Mouse (Mus musculus): ENCODE measurements around the gene Mapk6.
A peak's percentile ranks its signal among the peaks of the same experiment; 100 is the strongest.

Mapk6 gene

DNA sequence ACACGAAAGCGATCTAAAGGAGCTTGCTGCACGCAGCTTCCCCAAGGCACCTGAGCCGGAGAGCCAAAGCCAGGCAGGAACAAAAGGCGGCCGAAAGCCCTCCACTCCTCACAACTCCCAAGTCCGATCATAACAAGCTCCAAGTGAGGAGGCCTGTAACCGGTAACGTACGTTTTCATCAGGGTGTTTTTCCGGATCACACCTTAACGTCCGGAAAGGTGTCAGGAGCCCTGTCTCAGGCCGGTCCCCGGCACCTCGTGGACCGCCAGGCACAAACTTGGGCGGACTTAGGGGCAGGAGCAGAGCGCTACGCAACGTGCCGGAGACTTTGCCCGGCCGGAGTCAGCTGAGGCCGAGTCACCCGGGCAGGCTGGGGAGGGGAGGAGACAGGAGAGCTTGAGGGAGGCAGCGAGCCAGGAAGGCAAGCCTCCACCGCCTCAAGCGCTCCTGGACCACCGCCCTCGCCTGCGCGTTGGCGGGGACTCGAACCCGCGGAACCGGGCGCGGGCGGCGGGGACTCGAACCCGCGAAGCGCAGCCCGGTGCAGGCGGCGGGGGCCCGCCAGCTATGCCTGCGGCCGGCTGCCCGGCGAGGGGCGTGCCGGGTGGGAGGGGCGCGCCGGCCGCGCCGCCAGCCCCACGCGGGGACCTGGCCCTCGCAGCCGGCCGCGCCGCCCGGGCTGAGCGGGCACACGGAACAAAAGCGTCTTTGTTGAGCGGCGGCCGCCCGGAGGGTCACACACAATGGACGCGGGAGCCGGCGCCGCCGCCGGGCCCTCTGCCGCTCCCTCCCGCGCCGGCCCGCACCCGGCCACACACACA, 564 bp downstream of the Mapk6 start:
- Histone ChIP-seq H3K27me3 (ENCODE audit: control insufficient read depth, insufficient read depth, low read length, poor library complexity, severe bottlenecking) (no peaks in the 10 kb centered on the region), H3K36me3 (ENCODE audit: control insufficient read depth, insufficient read depth, low read length, poor library complexity, severe bottlenecking) (no peaks in the 10 kb centered on the region)
- peak; percentile 73 for DNase-seq (ENCODE audit: low read depth, low spot score)

DNA sequence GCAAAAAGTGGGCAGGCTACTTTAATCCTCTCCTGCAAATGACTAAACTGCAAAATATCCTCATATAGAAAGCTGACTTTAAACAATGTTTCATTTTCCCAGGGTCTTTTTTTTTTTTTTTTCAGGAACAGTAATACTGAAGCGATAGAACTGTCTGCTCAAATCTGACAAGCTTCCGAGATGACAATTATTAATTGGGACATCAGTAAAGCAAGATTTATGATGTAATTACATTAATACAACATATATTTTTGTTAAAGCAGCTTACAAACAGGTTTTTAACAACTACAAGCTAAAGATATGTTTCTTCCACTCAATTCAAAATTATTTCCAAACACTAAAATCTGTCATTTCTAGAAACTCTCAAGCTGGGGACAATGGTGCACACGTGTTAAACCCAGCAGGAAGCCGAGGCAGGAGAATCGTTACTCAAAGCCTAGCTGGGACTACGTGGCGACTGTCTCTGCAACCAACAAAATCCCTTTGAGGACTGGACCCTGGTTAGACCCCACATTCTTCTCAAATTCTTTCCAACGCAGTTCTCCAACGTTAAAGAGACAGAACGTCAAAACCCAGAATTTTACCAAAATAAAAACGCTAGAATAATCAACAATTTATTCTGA, 1.5 kb downstream of the Mapk6 start:
- Histone ChIP-seq H3K27me3 (ENCODE audit: control insufficient read depth, insufficient read depth, low read length, poor library complexity, severe bottlenecking) (no peaks in the 10 kb centered on the region), H3K36me3 (ENCODE audit: control insufficient read depth, insufficient read depth, low read length, poor library complexity, severe bottlenecking) (no peaks in the 10 kb centered on the region)
- DNase-seq (ENCODE audit: low read depth, low spot score) = no peak

DNA sequence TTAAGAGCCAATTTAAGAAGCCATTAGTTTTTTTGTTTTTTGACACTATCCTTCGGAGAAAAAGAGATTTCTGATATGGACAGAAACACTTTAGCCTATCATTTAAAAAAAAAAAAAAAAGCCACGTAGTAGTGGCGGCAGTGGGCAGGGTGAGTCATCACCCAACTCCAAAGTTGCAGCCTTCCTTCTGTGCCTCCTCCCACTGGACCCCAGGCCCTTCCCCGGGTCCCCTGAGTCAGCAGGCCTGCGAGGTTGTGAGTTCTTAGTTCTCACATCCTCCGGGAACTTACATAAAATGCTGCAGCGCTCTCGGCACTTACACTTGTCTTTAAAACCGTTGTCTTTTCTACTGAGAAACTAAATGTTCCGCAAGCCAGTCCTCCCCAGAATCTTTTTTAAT, 2.0 kb downstream of the Mapk6 start:
- H3K36me3 ChIP-seq (ENCODE audit: control insufficient read depth, insufficient read depth, low read length, poor library complexity, severe bottlenecking) = no peaks in the 10 kb centered on the region
- DNase-seq (ENCODE audit: low read depth, low spot score) = peak; percentile 53
- no peaks in the 10 kb centered on the region for H3K27me3 ChIP-seq (ENCODE audit: control insufficient read depth, insufficient read depth, low read length, poor library complexity, severe bottlenecking)

DNA sequence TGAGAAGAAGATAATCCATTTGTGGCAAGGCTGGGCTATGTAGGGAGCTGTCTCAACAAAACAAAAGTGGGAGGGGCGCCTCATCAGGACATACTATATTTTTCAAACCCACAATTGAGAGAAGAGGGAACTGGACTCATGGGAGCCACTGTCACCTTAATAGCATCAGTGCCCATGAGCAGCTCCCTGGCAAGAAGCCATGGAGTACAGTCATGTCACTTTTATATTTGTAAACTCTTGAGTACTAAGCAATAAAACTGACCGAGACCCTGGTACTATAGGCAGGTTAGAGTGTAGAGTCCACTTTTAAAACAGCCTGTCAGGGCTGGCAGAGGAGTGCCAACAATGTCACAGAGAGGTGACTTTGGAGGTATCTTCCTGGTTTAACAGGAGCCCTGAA, 3.7 kb downstream of the Mapk6 start:
- peak; percentile 17 for DNase-seq (ENCODE audit: low read depth, low spot score)
- Histone ChIP-seq H3K36me3 (ENCODE audit: control insufficient read depth, insufficient read depth, low read length, poor library complexity, severe bottlenecking) (no peaks in the 10 kb centered on the region), H3K27me3 (ENCODE audit: control insufficient read depth, insufficient read depth, low read length, poor library complexity, severe bottlenecking) (no peaks in the 10 kb centered on the region)

DNA sequence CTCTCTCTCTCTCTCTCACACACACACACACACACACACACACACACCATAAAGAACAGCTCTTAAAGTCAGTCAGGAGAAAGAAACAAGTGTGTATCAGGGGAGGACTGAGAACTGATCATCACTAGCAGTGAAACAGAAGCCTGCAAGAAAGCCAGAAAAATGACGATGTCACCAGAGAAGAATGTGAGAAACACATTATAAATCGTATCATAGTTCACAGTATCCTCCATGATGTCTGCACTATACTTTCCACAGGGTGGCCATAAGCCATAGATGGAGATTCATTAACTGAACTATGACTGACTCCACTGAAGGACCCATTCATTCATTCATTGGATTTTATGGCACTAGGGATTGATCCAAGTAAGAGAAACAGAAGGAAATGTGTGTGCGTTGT, 6.3 kb downstream of the Mapk6 start:
- DNase-seq (ENCODE audit: low read depth, low spot score) = no peak
- H3K36me3 ChIP-seq (ENCODE audit: control insufficient read depth, insufficient read depth, low read length, poor library complexity, severe bottlenecking) = no peaks in the 10 kb centered on the region

DNA sequence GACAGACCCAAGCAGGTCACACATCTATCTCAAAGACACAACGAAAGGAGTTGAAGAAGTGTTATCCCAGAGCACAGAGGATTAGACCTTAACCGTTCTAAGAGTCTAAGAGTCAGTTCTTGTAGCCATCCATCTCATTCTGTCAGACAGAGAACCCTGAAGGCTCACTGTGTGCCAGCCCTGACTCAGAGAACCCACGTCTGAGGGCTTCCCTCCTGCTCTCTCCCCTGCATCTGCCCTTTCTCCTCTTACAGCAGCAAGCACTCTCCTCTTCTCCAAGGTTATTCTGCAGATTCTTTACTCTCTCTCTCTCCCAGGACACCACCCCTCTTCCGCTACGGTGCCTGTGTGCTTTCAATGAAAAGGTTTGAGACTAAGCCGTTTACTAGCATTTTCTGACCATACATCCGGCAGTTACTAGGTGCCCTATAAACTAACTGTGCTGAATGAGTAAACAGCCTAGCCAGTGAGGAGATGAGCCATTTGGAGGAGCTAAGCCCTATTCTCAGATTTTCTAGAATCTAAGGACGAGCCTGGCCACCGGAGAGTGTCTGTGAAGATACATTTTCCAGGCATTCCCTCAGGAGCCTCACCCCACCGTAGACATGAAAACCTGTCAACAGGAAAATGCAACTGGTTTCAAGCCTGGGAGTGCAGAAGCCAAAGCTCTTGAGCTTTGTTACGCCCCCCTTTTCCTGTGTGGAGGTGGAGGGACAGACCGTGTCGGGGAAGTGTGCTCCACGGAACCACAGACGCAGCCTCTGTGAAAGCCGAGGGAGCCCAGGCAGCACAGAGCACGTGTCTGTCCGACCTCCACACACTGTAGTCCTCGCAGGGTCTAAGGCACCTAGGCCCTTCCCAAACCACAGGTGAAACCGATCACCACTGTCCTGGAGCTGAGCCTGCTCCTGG, 8.0 kb downstream of the Mapk6 start:
- peak; percentile 62 for DNase-seq (ENCODE audit: low read depth, low spot score)
- Histone ChIP-seq H3K36me3 (ENCODE audit: control insufficient read depth, insufficient read depth, low read length, poor library complexity, severe bottlenecking) (peaks cover 3% of the 10 kb centered on the region; the same call in 1 of the 2 replicates), H3K27me3 (ENCODE audit: control insufficient read depth, insufficient read depth, low read length, poor library complexity, severe bottlenecking) (no peaks in the 10 kb centered on the region)

More for the DNA sequence above, 6.3 kb downstream of the Mapk6 start:
- no peaks in the 10 kb centered on the region for H3K27me3 ChIP-seq (ENCODE audit: control insufficient read depth, insufficient read depth, low read length, poor library complexity, severe bottlenecking)

DNA sequence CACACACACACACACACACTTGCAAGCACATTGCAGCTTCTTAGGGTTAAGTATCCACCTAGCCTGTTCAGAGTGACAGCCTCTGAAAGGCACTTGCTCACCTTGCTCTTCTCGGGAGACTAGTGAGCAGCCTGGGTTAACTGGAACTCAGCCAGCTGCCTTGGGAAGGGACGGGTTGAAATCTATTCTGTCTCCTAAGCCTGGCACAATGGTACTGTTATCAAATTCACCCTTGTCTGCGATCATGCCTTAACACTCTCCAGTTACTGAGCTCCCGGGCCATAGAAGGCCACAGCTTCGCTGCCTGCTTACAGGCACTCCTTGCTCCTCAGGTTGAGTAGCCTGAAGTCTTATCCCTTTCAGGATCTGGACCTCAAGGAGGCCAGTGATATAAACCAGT, 9.2 kb downstream of the Mapk6 start:
- DNase-seq (ENCODE audit: low read depth, low spot score) = no peak
- Histone ChIP-seq H3K36me3 (ENCODE audit: control insufficient read depth, insufficient read depth, low read length, poor library complexity, severe bottlenecking) (peaks cover 3% of the 10 kb centered on the region), H3K27me3 (ENCODE audit: control insufficient read depth, insufficient read depth, low read length, poor library complexity, severe bottlenecking) (no peaks in the 10 kb centered on the region)

DNA sequence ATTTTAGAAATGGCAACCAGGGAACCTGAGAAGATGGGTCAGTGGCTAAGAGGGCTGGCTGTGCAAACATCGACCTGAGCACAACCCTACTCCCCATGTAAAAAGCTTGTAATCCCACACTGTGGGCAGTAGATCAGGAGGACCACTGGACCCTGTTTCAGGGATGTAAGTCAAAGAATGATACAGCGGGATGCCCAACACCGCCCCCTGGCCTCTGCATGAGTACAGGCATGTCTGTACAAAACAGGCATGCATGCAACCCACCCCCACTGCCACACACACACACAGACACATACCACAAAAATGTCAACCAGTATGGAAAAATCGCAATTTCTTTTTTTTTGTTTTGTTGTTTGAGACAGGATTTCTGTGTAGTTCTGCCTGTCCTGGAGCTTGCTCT, 10.7 kb downstream of the Mapk6 start:
- Histone ChIP-seq H3K27me3 (ENCODE audit: control insufficient read depth, insufficient read depth, low read length, poor library complexity, severe bottlenecking) (no peaks in the 10 kb centered on the region), H3K36me3 (ENCODE audit: control insufficient read depth, insufficient read depth, low read length, poor library complexity, severe bottlenecking) (peaks cover 3% of the 10 kb centered on the region)
- DNase-seq (ENCODE audit: low read depth, low spot score) = peak; percentile 20

DNA sequence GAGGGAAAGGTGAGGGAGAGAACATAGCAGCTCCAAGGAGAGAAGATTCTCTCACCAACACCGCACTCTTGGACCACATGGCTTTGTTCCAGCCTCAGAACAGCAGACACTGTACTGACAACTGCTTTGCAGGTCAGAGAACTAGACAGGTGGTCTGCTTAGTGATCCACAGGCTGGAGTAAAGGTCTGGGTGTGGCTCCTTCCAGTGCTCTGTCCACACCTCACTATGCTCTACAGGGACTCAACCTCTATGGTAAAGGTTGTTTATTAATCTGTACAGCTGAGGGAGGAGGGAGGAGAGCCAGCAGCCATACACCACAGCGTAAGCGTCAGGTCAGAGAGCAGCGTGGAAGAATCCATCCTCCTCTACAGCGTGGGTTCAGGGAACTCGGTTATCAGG, 13.8 kb downstream of the Mapk6 start:
- Histone ChIP-seq H3K36me3 (ENCODE audit: control insufficient read depth, insufficient read depth, low read length, poor library complexity, severe bottlenecking) (peaks cover 6% of the 10 kb centered on the region), H3K27me3 (ENCODE audit: control insufficient read depth, insufficient read depth, low read length, poor library complexity, severe bottlenecking) (no peaks in the 10 kb centered on the region)
- DNase-seq (ENCODE audit: low read depth, low spot score) = no peak

DNA sequence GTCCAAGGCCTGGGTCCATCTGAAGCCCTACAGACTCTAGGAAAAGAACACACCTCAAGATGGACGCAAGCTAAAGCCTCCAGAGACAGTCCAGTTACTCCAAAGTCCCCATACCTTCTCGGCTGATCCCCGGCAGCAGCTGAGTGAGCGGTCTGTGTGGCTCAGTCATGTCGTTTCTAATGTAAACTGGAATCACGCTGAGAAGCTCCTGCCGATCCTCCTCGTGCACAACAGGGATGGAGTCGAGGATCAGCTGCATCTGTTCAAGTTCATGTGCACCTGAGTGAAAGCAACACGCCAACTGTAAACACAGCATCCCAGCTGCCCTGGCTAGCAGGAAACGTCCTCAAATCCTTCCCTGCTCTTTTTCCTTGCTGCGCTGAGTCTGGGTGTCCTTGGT, 16.6 kb downstream of the Mapk6 start:
- H3K36me3 ChIP-seq (ENCODE audit: control insufficient read depth, insufficient read depth, low read length, poor library complexity, severe bottlenecking) = peaks cover 14% of the 10 kb centered on the region
- no peaks in the 10 kb centered on the region for H3K27me3 ChIP-seq (ENCODE audit: control insufficient read depth, insufficient read depth, low read length, poor library complexity, severe bottlenecking)
- DNase-seq (ENCODE audit: low read depth, low spot score) = no peak

DNA sequence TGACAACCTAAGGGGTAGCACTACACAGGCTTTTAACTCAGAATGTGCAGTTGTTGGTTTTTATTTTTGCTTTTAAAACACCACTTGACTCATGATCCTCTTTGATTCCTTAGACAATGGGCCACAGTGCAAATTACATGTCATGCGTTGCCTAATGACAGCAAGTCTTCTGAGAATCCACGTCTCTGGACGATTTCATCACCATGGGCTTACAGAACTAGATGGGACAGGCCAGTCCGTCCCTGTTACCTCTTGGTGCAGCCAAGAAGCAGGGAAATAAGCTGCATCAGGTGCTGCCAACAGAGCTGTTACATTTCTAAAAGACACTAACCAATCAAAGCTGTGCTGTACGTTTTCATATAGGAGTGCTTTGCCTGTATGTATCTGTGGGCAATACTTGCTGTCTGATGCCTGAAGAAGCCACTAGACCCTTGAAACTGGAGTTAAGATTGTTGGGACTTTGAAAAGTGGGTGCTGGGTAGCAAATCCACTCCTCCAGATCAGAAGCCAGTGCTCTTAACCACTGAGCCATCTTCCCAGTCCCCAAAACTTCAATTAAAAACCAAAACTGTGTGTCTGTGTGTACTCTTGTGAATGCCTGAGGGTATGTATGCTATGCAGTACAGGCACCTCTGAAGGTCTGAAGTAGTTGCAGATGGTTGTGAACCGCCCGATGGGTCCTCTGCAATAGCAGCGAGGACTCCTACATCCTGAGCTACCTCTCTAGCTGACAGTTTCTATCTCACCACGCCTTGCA, 24.4 kb downstream of the Mapk6 start:
- DNase-seq (ENCODE audit: low read depth, low spot score) = no peak
- H3K27me3 ChIP-seq (ENCODE audit: control insufficient read depth, insufficient read depth, low read length, poor library complexity, severe bottlenecking) = no peaks in the 10 kb centered on the region
- peaks cover 11% of the 10 kb centered on the region for H3K36me3 ChIP-seq (ENCODE audit: control insufficient read depth, insufficient read depth, low read length, poor library complexity, severe bottlenecking)

DNA sequence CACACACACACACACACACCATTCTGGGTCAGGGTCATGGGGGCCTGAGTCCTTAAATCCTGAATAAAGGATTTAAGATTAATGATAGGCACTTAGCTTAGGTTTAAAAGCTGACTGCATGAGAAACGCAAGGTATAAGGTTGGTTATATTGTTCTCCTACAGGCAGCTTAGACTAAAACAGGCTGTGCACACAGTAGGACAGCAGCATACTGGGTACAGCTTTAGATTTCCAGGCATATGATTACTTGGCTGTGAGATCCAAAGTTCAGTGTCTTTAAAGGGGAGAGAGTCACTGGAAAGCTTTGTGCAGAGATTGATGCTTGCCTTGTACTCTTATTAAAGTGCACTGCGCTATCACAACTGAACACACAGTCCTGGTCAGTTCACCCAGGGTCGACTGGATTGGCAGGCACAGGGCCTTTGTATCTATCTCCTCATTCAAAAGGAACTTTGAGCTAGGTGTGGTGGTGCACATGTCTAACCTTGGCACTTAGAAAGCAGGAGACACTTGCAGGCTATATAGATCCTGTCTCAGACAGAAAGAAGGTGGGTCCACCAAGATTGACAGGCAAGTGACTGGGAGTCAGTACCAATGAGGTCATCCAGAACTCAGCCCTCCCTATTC, 25.4 kb downstream of the Mapk6 start:
- Histone ChIP-seq H3K27me3 (ENCODE audit: control insufficient read depth, insufficient read depth, low read length, poor library complexity, severe bottlenecking) (no peaks in the 10 kb centered on the region), H3K36me3 (ENCODE audit: control insufficient read depth, insufficient read depth, low read length, poor library complexity, severe bottlenecking) (peaks cover 9% of the 10 kb centered on the region)
- no peak for DNase-seq (ENCODE audit: low read depth, low spot score)

DNA sequence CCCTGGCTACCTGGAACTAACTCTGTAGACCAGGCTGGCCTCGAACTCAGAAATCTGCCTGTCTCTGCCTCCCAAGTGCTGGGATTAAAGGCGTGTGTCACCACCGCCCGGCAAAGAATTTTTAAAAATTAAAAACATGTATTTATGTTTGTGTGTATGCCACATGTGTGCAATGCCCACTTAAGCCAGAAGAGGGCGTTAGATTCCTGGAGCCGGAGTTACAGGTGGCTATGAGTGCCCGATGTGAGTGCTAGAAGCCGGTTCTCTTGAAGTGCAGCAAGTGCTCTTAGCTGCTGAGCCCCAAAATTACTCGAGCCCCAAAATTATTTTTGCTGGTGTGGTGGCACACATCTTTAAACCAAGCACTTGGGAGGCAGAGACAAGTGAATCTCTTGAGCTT, 26.0 kb downstream of the Mapk6 start:
- H3K27me3 ChIP-seq (ENCODE audit: control insufficient read depth, insufficient read depth, low read length, poor library complexity, severe bottlenecking) = no peaks in the 10 kb centered on the region
- DNase-seq (ENCODE audit: low read depth, low spot score) = peak; percentile 33

DNA sequence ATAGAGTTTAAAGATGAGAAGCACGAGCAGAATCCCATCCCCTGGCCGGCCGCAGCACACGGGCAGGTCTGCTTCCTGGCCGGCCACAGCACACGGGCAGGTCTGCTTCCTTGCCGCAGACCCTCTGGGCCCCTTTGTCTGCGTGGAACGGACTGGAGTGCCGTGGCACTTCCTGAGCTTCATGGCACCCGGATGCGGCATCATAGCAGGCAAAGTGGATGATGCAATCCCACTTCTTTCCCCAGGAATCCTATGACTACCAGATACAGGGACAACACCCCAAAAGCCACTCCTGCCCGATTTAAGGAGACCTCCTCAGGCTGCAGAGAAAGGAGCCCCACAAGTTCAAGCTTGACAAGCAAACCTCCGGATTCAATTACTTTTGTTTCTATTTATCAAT, 27.0 kb downstream of the Mapk6 start:
- 0 out of 2 replicates have a peak, but pooled peaks cover 3% of the 10 kb centered on the region for H3K36me3 ChIP-seq (ENCODE audit: control insufficient read depth, insufficient read depth, low read length, poor library complexity, severe bottlenecking)
- no peak for DNase-seq (ENCODE audit: low read depth, low spot score)
- no peaks in the 10 kb centered on the region for H3K27me3 ChIP-seq (ENCODE audit: control insufficient read depth, insufficient read depth, low read length, poor library complexity, severe bottlenecking)

More for the DNA sequence above, 26.0 kb downstream of the Mapk6 start:
- peaks cover 3% of the 10 kb centered on the region; the same call in 1 of the 2 replicates for H3K36me3 ChIP-seq (ENCODE audit: control insufficient read depth, insufficient read depth, low read length, poor library complexity, severe bottlenecking)
